Mouse (Mus musculus) hindbrain, embryonic 14.5 days (tissue): Measurements from ENCODE around the gene Slc6a20a. TPM values are rescaled to one million over a fixed set of nuclear protein-coding genes. Genes with fewer than 3 reads are reported as not detected.

Experiments
- ATAC-seq: fragments of 200-750 bp; cut with Nextera tagmentation; 2 replicates; pipeline ENCODE4 v1.8.0; 2017; ENCODE audit warnings: moderate number of reproducible peaks, mild to moderate bottlenecking, moderate TSS enrichment, moderate library complexity; ENCODE audit not compliant: low FRiP score
- DNase-seq: peaks from one replicate; pipeline ENCODE4 v3.0.0-alpha.2; 2015; ENCODE audit warnings: low spot score
- H3K27ac ChIP-seq: fragments of 300-500 bp; sonication (generic); 2 replicates; pipeline ENCODE4 v1.5.1; 2014; ENCODE audit warnings: mild to moderate bottlenecking, moderate library complexity
- H3K27me3 ChIP-seq: fragments of 300-500 bp; sonication (generic); 2 replicates; pipeline ENCODE4 v1.6.1; 2014; ENCODE audit warnings: mild to moderate bottlenecking, low read length, mixed read lengths; ENCODE audit not compliant: control insufficient read depth, insufficient read depth
- H3K36me3 ChIP-seq: fragments of 300-500 bp; sonication (generic); replicated peaks from 2 replicates; pipeline ENCODE4 v1.6.1; 2014; ENCODE audit not compliant: control insufficient read depth, insufficient read depth
- H3K4me1 ChIP-seq: fragments of 300-500 bp; sonication (generic); replicated peaks from 2 replicates; pipeline ENCODE4 v1.6.1; 2014; ENCODE audit warnings: antibody characterized with exemption, low read length, mixed read lengths; ENCODE audit not compliant: control insufficient read depth, insufficient read depth
- H3K4me2 ChIP-seq: fragments of 300-500 bp; sonication (generic); replicated peaks from 2 replicates; pipeline ENCODE4 v1.6.1; 2014; ENCODE audit warnings: mild to moderate bottlenecking, moderate library complexity
- H3K4me3 ChIP-seq: fragments of 300-500 bp; sonication (generic); replicated peaks from 2 replicates; pipeline ENCODE4 v1.5.1; 2014; ENCODE audit warnings: mild to moderate bottlenecking, low read length
- H3K9ac ChIP-seq: fragments of 300-500 bp; sonication (generic); 2 replicates; pipeline ENCODE4 v1.6.1; 2014
- H3K9me3 ChIP-seq: fragments of 300-500 bp; sonication (generic); 2 replicates; pipeline ENCODE4 v1.6.1; 2016; ENCODE audit warnings: low read length; ENCODE audit not compliant: control insufficient read depth
- WGBS: fragments of 180-500 bp; shearing (Covaris S2); extraction: QIAGEN DNeasy Blood & Tissue Kit; methylation state at CpG from one replicate; pipeline ENCODE4 v1.1.7; 2014; 5-methylcytosine and 5-hydroxymethylcytosine counted together
- polyA plus RNA-seq: library from polyadenylated mRNA; unstranded; fragments of >200 nt; fragmentation: Nextera tagmentation; extraction: Ambion mirVana; gene quantifications from 2 replicates; pipeline ENCODE4 v1.2.1, GENCODE M21; 2014

The Slc6a20a gene
- polyA plus RNA-seq, 1 experiment from 2014 or later, result 9.7 TPM

DNA sequence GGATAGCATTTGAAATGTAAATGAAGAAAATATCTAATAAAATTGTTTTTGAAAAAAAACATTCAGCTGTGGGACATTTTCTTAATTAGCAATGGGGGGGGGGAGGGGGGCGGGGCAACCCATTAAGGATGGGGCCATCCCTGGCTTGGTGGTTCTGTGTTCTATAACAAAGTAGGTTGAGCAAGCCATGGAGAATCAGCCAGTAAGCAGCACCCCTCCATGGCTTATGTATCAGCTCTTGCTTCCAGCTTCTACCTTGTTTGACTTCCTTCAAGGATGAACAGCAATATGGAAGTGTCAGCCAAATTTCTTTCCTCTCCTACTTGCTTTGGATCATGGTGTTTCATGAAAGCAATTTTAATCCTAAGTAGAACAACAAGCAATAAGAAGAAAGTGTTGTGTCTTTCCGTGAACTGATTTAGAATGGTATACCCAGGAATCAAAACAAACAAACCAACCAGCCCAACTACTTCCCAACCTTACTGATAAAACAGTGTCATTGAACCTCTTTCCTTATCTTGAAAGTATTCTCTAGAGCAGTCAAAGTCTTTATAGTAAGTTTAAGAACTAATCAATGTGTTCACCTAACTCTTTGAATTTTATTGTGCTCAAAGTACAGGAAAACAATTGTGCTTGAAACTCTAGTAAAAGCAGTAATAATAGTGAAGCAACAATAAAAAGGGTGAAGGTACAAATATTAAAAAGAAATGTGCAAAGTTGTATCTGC is 28.7 kb downstream of the Slc6a20a start:
- ATAC-seq, result no peak
- no peak for DNase-seq
- Histone ChIP-seq H3K27ac (no peak overlapping the region), H3K4me2 (no peak overlapping the region), H3K9ac (no peak overlapping the region), H3K36me3 (no peaks in the 10 kb centered on the region), H3K4me1 (no peaks in the 10 kb centered on the region), H3K9me3 (no peaks in the 10 kb centered on the region), H3K27me3 (no peaks in the 10 kb centered on the region), H3K4me3 (no peak overlapping the region)
- 85% methylated on average over 2 of the region's 2 CpGs for WGBS

DNA sequence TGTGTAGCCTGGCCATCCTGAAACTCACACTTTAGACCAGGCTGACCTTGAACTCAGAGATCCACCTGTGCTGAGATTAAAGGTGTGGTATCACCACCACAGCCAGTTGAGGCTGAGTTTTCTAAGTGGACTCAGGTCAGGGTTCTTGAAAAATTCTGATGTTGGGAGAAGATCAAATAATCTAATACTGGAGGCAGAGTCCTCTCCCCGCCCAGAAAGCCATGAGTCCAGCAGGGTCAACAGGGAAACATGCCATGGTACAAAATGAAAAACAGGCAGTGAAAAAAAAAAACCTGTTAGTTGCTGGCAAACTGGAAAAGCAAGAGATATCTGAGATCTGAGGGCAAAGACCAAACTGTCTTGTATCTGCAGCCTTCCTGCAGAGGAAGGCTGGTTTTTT is 38.6 kb downstream of the Slc6a20a start:
- H3K4me1 ChIP-seq, result no peaks in the 10 kb centered on the region
- WGBS, result 78% methylated on average over 1 of the region's 1 CpGs

DNA sequence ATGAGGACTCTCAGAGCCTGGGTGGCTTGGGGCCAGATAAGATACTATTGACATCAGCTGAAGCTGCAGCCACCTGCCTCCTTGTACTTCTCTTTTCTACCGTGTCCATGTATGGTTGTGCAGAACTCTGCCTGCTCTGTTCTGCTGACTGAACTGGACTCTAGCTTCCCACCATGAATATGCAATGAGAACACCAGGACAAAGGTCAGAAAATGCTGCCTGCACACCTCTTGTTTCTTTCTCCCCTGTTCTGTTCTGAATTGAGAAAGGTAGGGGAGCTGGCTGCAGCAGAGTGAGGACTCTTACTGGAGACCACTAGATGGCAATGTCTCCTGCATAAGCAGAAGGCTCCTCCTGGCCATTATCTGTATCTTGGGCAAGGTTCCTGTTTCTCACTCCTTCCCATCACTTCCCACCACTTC is 40.0 kb downstream of the Slc6a20a start:
- peak; percentile 36 for DNase-seq
- Histone ChIP-seq H3K4me3 (no peak overlapping the region), H3K4me2 (no peak overlapping the region), H3K27ac (no peak overlapping the region), H3K9ac (no peak overlapping the region), H3K27me3 (no peaks in the 10 kb centered on the region), H3K36me3 (no peaks in the 10 kb centered on the region), H3K4me1 (no peaks in the 10 kb centered on the region), H3K9me3 (no peaks in the 10 kb centered on the region)
- ATAC-seq, result peak; percentile 51; the same call in 1 of the 2 replicates
- WGBS, result 74% methylated on average over 1 of the region's 1 CpGs

More for the DNA sequence above, 38.6 kb downstream of the Slc6a20a start:
- H3K9me3 ChIP-seq, result no peaks in the 10 kb centered on the region
- H3K4me3 ChIP-seq, result no peak overlapping the region
- ATAC-seq, result no peak
- H3K27me3 ChIP-seq, result no peaks in the 10 kb centered on the region
- no peak overlapping the region for H3K27ac ChIP-seq
- no peak overlapping the region for H3K4me2 ChIP-seq
- no peaks in the 10 kb centered on the region for H3K36me3 ChIP-seq
- H3K9ac ChIP-seq, result no peak overlapping the region
- no peak for DNase-seq

- Histone ChIP-seq H3K4me3 (no peak overlapping the region), H3K9me3 (no peaks in the 10 kb centered on the region), H3K36me3 (no peaks in the 10 kb centered on the region), H3K27ac (no peak overlapping the region), H3K4me1 (no peaks in the 10 kb centered on the region), H3K27me3 (no peaks in the 10 kb centered on the region), H3K9ac (no peak overlapping the region), H3K4me2 (no peak overlapping the region)
- ATAC-seq (no peak), DNase-seq (no peak)
Observed at GRCm38 (mm10) chr9:123638231-123638630, 40.5 kb downstream of the Slc6a20a start.

GRCm38 (mm10) chr9:123636771-123637170 is 41.9 kb downstream of the Slc6a20a start:
- Histone ChIP-seq H3K4me1 (no peaks in the 10 kb centered on the region), H3K9me3 (no peaks in the 10 kb centered on the region), H3K9ac (no peak overlapping the region), H3K4me2 (no peak overlapping the region), H3K36me3 (no peaks in the 10 kb centered on the region), H3K27ac (no peak overlapping the region), H3K4me3 (no peak overlapping the region), H3K27me3 (no peaks in the 10 kb centered on the region)
- ATAC-seq, result no peak
- WGBS, result 67% methylated on average over 5 of the region's 5 CpGs
- DNase-seq, result no peak

DNA sequence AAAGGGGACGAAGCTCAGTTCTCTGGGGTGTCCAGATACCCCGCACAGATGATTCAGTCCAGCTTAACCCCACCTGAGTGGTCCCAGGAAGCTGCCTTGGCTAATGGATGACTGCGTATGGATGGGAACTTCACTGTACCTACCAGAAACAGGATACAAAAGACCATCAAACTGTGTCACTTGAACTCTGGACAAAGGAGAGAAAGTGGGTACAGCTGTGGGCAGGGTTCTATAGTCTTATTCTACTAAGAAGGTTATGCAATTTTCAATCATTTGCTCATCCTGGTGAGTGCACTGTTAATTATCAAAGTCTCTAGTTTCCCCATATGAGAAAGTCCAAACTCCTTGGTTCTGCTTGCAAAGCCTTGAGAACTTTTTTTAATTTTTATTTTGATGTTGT is 45.7 kb downstream of the Slc6a20a start:
- Histone ChIP-seq H3K9me3 (no peaks in the 10 kb centered on the region), H3K4me3 (no peak overlapping the region), H3K27ac (no peak overlapping the region), H3K9ac (no peak overlapping the region), H3K4me2 (no peak overlapping the region), H3K36me3 (no peaks in the 10 kb centered on the region), H3K27me3 (no peaks in the 10 kb centered on the region), H3K4me1 (no peaks in the 10 kb centered on the region)
- ATAC-seq, result no peak
- DNase-seq, result no peak
- 89% methylated on average over 3 of the region's 3 CpGs for WGBS

- Histone ChIP-seq H3K9me3 (no peaks in the 10 kb centered on the region), H3K9ac (no peak within 1 kb of the TSS), H3K4me1 (no peaks in the 10 kb centered on the region), H3K27ac (no peak within 1 kb of the TSS), H3K36me3 (no peaks in the 10 kb centered on the region), H3K27me3 (no peaks in the 10 kb centered on the region), H3K4me3 (no peak within 1 kb of the TSS), H3K4me2 (no peak within 1 kb of the TSS)
- no peak for ATAC-seq
- DNase-seq, result no peak
- WGBS, result 82% methylated on average over 6 of the region's 6 CpGs
Observed at GRCm38 (mm10) chr9:123632281-123632680, 46.4 kb downstream of the Slc6a20a start, which contains the start of gene Slc6a20b. Gene Slc6a20b (minus strand): TSS chr9:123632565.

DNA sequence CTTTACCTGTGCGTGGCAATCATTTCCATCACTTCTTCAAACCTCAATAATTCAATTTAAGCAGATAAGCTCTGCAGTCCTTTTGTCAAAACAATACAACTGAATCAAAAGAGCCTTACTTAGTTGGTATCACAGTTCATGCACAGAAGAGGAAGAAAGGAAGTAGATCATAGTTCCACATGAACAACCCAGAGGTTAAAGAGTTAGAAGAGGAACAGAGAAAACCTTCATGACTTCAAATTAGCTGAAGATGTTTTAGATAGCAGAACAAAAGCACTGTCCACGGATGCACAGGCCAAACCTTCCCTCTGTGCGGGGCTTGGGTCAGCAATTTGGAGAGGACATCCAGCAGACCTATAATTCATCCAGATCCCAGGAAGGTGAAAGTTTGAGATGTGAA is 47.0 kb downstream of the Slc6a20a start:
- Histone ChIP-seq H3K9me3 (no peaks in the 10 kb centered on the region), H3K4me1 (no peaks in the 10 kb centered on the region), H3K9ac (no peak overlapping the region), H3K36me3 (no peaks in the 10 kb centered on the region), H3K4me3 (no peak overlapping the region), H3K27ac (no peak overlapping the region), H3K4me2 (no peak overlapping the region), H3K27me3 (no peaks in the 10 kb centered on the region)
- 90% methylated on average over 3 of the region's 3 CpGs for WGBS
- DNase-seq (no peak), ATAC-seq (no peak)

- Histone ChIP-seq H3K9ac (no peak overlapping the region), H3K36me3 (no peaks in the 10 kb centered on the region), H3K27ac (no peak overlapping the region), H3K4me3 (no peak overlapping the region), H3K27me3 (no peaks in the 10 kb centered on the region), H3K9me3 (no peaks in the 10 kb centered on the region), H3K4me1 (no peaks in the 10 kb centered on the region), H3K4me2 (no peak overlapping the region)
- ATAC-seq (no peak), DNase-seq (no peak)
- 93% methylated on average over 11 of the region's 11 CpGs for WGBS
Observed at GRCm38 (mm10) chr9:123625821-123626220, 52.9 kb downstream of the Slc6a20a start.

DNA sequence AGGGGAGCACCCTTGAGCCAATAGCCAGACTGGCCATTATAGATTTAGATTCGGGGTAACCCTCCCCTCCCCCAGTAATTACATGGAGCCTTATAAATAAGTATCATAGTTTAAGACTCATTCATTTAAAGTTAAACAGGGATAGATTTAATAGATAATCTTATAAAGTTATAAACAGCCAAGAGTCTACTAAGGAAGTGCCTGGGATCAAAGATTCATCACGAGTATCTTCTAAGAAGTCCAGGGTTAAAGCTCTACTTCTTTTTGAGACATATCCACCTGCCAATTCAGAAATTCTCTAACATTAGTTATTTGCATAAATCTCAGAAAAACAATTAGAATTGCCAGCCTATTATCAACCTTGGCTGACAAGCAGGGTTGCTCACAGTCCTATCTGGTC is 53.9 kb downstream of the Slc6a20a start:
- Histone ChIP-seq H3K27me3 (no peaks in the 10 kb centered on the region), H3K9me3 (no peaks in the 10 kb centered on the region), H3K36me3 (no peaks in the 10 kb centered on the region), H3K27ac (no peak overlapping the region), H3K4me2 (no peak overlapping the region), H3K4me3 (no peak overlapping the region), H3K4me1 (no peaks in the 10 kb centered on the region), H3K9ac (no peak overlapping the region)
- DNase-seq (no peak), ATAC-seq (no peak)
- 91% methylated on average over 2 of the region's 2 CpGs for WGBS
